Mouse (Mus musculus) lung, embryonic 16.5 days (tissue): Measurements from ENCODE around the gene Slc35g3. TPM values are rescaled to one million over a fixed set of nuclear protein-coding genes. Genes with fewer than 3 reads are reported as not detected.
A peak's percentile ranks its signal among the peaks of the same experiment; 100 is the strongest.

ENCODE experiments used
- ATAC-seq: fragments of 200-750 bp; cut with Nextera tagmentation; 2 replicates; pipeline ENCODE4 v1.8.0; 2017; ENCODE audit warnings: low read depth, mild to moderate bottlenecking, moderate library complexity
- H3K27ac ChIP-seq: fragments of 300-500 bp; sonication (generic); 2 replicates; pipeline ENCODE4 v1.5.1; 2014; ENCODE audit warnings: mild to moderate bottlenecking, control low read depth, low read length
- H3K27me3 ChIP-seq: fragments of 300-500 bp; sonication (generic); 2 replicates; pipeline ENCODE4 v1.6.1; 2014; ENCODE audit warnings: low read depth, low read length, mixed read lengths; ENCODE audit not compliant: control insufficient read depth, insufficient read depth
- H3K36me3 ChIP-seq: fragments of 300-500 bp; sonication (generic); 2 replicates; pipeline ENCODE4 v1.6.1; 2014; ENCODE audit warnings: low read length; ENCODE audit not compliant: control insufficient read depth, insufficient read depth
- H3K4me1 ChIP-seq: fragments of 300-500 bp; sonication (generic); replicated peaks from 2 replicates; pipeline ENCODE4 v1.6.1; 2014; ENCODE audit warnings: low read length, mixed read lengths; ENCODE audit not compliant: control insufficient read depth, insufficient read depth
- H3K4me2 ChIP-seq: fragments of 300-500 bp; sonication (generic); 2 replicates; pipeline ENCODE4 v1.6.1; 2014; ENCODE audit warnings: low read depth, low read length, control low read depth
- H3K4me3 ChIP-seq: fragments of 300-500 bp; sonication (generic); 2 replicates; pipeline ENCODE4 v1.5.1; 2014; ENCODE audit warnings: mild to moderate bottlenecking, low read length, control low read depth
- H3K9ac ChIP-seq: fragments of 300-500 bp; sonication (generic); 2 replicates; pipeline ENCODE4 v1.6.1; 2014; ENCODE audit warnings: low read length, control low read depth
- H3K9me3 ChIP-seq: fragments of 300-500 bp; sonication (generic); 2 replicates; pipeline ENCODE4 v1.6.1; 2016; ENCODE audit warnings: low read length; ENCODE audit not compliant: control insufficient read depth
- WGBS: fragments of 180-500 bp; shearing (Covaris S2); extraction: QIAGEN DNeasy Blood & Tissue Kit; methylation state at CpG from one replicate; pipeline ENCODE4 v1.1.7; 2014; 5-methylcytosine and 5-hydroxymethylcytosine counted together
- polyA plus RNA-seq: library from polyadenylated mRNA; unstranded; fragments of >200 nt; fragmentation: Nextera tagmentation; extraction: Ambion mirVana; gene quantifications from 2 replicates; pipeline ENCODE4 v1.2.1, GENCODE M21; 2015

The Slc35g3 gene
- polyA plus RNA-seq, result 0.36 and 0.64 TPM in 2 replicates

DNA sequence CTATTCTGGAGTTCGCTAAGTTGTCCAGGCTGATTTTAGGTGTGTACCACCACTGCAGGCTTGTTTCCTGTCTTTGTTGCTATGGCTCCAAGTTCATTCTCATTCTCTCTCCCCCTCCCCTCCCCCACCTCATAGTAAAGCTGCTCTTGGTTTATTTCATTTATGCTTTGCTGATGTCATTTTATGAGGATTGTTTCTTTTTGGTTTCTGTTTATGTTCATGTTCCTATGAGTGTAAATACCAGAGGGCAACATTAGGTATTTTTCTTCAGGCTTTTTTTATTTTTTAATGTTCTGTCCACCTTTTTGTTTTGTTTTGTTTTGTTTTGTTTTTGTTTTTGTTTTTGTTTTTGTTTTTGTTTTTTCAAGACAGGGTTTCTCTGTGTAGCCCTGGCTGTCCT is at the start of gene Slc35g3:
TSS of gene Slc35g3 (minus strand) at position 101 of the 400 bp plus-strand sequence.
- H3K4me2 ChIP-seq, result no peak within 1 kb of the TSS
- peaks cover 24% of the 10 kb centered on the region for H3K4me1 ChIP-seq
- H3K36me3 ChIP-seq, result no peaks in the 10 kb centered on the region
- 56% methylated on average over 1 of the region's 1 CpGs for WGBS
- no peaks in the 10 kb centered on the region for H3K27me3 ChIP-seq
- no peak within 1 kb of the TSS for H3K4me3 ChIP-seq
- H3K9ac ChIP-seq, result no peak within 1 kb of the TSS
- no peak for ATAC-seq
- no peaks in the 10 kb centered on the region for H3K9me3 ChIP-seq
- no peak within 1 kb of the TSS for H3K27ac ChIP-seq

DNA sequence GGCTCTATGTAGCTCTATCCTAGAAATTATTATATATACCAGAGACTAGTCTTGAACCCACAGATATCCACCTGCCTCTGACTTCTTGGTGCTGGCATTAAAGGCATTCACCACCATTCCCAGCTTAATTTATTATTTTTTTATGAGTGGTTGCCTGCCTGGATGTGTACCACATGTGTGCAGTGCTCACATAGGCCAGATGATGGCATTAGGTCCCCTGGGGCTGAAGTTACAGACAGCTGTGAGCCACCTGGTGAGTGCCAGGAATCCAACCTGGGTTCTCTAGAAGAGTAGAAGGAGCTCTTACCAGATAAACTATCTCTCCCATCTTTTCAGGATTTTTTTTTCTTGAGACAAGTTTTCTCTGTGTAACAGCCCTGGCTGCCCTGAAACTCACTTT is 48.5 kb upstream of the Slc35g3 start:
- no peak overlapping the region for H3K4me2 ChIP-seq
- H3K9me3 ChIP-seq, result peaks cover 3% of the 10 kb centered on the region; the same call in 1 of the 2 replicates
- peaks cover 4% of the 10 kb centered on the region; the same call in 1 of the 2 replicates for H3K27me3 ChIP-seq
- no peak overlapping the region for H3K27ac ChIP-seq
- H3K4me1 ChIP-seq, result no peaks in the 10 kb centered on the region
- H3K4me3 ChIP-seq, result no peak overlapping the region
- no peaks in the 10 kb centered on the region for H3K36me3 ChIP-seq
- no peak for ATAC-seq
- H3K9ac ChIP-seq, result no peak overlapping the region

DNA sequence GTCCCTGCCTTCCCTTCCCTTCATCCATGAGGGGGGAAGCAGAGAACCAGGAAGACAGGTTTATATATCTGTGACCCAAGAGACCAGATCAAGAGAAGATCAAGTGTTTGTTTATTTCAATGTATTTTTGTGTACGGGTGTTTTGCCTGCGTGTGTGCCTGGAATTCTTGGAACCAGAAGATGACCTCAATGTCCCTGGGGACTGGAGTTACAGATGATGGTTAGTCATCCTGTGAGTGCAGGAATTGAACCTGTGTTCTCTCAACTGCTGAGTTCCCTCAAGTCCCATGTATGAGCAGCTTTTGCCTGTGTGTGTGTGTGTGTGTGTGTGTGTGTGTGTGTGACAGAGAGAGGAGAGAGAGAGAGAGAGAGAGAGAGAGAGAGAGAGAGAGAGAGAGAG is 45.9 kb upstream of the Slc35g3 start:
- Histone ChIP-seq H3K9me3 (peaks cover 3% of the 10 kb centered on the region; the same call in 1 of the 2 replicates), H3K4me1 (peaks cover 21% of the 10 kb centered on the region), H3K27ac (no peak overlapping the region), H3K36me3 (no peaks in the 10 kb centered on the region), H3K9ac (no peak overlapping the region), H3K4me3 (no peak overlapping the region), H3K27me3 (peaks cover 19% of the 10 kb centered on the region), H3K4me2 (no peak overlapping the region)
- no peak for ATAC-seq
- WGBS, result 67% methylated on average over 2 of the region's 2 CpGs

DNA sequence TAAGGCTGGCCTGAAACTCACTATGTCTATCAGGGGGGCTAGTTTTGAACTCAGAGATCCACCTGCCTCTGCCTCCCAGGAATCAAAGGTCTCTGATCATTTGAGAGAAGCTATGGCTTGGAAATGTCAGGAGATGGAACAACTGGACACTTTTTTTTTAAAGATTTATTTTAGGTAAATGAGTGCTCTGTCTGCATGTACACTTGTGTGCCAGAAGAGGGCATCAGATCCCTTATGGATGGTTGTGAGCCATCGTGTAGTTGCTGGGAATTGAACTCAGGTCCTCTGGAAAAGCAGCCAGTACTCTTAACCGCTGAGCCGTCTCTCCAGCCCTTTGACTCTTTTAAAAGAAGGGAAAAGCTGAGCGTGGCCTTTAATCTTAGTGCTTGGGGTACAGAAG is 44.6 kb upstream of the Slc35g3 start:
- Histone ChIP-seq H3K9me3 (peaks cover 3% of the 10 kb centered on the region; the same call in 1 of the 2 replicates), H3K27ac (no peak overlapping the region), H3K27me3 (peaks cover 28% of the 10 kb centered on the region), H3K9ac (no peak overlapping the region), H3K4me3 (no peak overlapping the region), H3K36me3 (no peaks in the 10 kb centered on the region), H3K4me1 (peaks cover 28% of the 10 kb centered on the region), H3K4me2 (no peak overlapping the region)
- WGBS, result 71% methylated on average over 4 of the region's 4 CpGs
- no peak for ATAC-seq

DNA sequence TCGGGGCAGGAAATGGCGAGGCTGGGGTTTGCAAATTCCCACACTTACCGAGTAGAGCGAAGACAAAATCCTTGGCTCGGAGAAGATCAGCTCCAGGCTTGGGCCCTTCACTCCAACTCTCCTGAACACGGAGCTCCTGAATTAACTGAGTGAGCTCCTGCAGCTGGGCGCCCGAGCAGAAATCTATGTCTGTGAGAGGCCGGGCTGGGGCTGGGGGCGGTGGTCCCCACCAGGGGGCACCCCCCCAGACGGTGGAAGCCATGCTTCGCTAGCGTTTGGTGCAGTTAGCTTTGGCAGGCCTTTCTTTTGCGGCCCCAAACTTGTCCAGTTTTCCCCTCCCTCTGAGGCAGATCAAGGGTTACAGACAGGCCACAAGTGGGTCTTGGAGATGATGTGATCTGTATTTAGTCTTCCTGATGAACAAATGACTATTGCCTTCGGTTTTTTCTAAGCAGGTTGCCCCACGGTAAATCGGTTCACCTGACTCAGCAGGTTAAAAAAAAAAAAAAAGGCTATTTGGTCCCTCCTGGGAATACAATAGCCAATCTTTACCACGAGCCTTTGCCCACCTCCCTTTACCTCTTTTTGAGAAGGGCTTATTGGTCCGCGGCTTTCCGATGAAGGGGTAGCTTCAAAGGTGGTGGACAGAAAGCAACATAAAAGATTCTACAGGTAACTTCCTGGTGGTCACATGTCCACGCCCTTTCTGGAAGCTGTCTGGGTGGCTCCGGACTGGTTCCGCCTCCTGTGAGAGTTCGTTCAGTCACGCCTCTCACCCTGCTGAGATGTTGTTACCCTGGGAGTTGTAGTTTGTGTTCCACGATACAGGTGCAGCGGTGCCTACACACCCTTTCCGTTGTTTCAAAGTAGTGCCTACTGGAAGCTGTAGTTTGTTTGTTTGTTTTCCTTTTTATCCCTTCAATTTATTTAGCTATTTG is 43.5 kb upstream of the Slc35g3 start, which contains the start of gene Tmem102:
TSS of gene Tmem102 (minus strand) at position 653 of the 938 bp plus-strand sequence.
- Histone ChIP-seq H3K4me1 (peaks cover 39% of the 10 kb centered on the region), H3K4me3 (peak within 1 kb of the TSS; percentile 66), H3K4me2 (peak within 1 kb of the TSS; percentile 98), H3K27me3 (peaks cover 30% of the 10 kb centered on the region), H3K27ac (no peak within 1 kb of the TSS), H3K9me3 (peaks cover 3% of the 10 kb centered on the region; the same call in 1 of the 2 replicates), H3K9ac (peak within 1 kb of the TSS; percentile 75), H3K36me3 (no peaks in the 10 kb centered on the region)
- ATAC-seq, result no peak
- WGBS, result 10% methylated on average over 29 of the region's 29 CpGs

DNA sequence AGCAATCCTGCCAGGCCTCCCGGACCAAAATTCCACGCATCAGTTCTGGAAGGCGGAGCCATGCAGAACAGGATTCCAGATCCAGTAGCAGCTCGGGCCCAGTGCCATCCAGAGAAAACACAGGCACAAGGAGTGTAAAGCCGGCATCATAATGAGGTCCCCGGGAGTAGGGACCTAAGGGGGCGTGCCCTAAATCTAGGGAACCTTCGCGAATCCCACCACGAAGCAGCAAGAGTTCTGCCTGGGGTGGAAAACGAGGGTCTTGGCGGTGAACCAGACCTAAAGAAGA is 42.8 kb upstream of the Slc35g3 start:
- no peaks in the 10 kb centered on the region for H3K36me3 ChIP-seq
- no peak overlapping the region for H3K27ac ChIP-seq
- peak overlapping the region; percentile 98 for H3K4me2 ChIP-seq
- H3K4me1 ChIP-seq, result peaks cover 45% of the 10 kb centered on the region
- H3K4me3 ChIP-seq, result peak overlapping the region; percentile 66
- ATAC-seq, result no peak
- H3K9me3 ChIP-seq, result peaks cover 3% of the 10 kb centered on the region; the same call in 1 of the 2 replicates
- peak overlapping the region; percentile 75 for H3K9ac ChIP-seq
- peaks cover 31% of the 10 kb centered on the region for H3K27me3 ChIP-seq
- WGBS, result 8% methylated on average over 12 of the region's 12 CpGs

DNA sequence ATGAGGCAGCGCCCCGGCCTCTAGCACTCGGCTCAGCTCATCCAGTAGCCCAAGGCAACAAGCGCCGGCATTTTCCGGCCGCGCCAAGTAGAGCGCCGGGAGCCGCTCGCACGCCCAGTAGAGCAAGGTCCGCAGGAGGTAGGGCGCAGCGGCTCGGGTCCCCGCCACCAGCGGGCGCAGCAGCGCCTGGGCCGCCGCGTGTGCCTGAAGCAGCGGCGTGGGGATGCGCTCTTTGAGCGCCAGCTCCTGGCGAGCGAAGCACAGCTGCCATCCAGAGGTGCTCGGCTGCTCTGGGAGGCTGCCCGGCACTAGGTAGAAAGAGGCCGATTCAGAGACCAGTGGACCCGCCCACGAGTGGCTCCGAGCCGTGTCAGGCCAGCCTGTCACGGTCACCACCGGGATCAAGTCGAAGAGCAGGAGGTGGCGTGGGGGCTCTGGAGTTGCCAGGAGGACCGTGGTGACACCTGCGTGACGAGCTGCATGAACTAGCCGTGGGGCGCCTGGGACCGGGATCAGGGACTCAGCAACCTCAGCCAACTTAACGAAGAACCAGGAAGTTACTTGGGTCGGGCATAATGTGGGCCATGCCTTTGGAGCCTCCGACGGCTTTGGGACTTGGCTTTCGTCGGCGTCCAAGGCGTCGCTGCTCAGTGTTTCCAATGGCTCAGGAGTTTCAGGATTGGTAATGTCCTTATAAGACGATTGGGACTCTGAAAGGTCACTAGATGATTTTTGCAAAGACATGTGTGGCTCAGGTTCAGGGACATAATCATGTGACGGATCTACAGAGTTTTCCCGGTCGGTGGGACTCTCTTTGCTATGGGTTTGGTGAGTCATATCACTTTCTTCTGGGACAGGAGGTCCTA is 42.3 kb upstream of the Slc35g3 start:
- peak overlapping the region; percentile 66 for H3K4me3 ChIP-seq
- peaks cover 31% of the 10 kb centered on the region for H3K27me3 ChIP-seq
- 2% methylated on average over 60 of the region's 60 CpGs for WGBS
- H3K9ac ChIP-seq, result peak overlapping the region; percentile 75
- peak overlapping the region; percentile 31; the same call in 1 of the 2 replicates for H3K27ac ChIP-seq
- ATAC-seq, result peak; percentile 72
- H3K4me1 ChIP-seq, result peaks cover 49% of the 10 kb centered on the region
- peak overlapping the region; percentile 98 for H3K4me2 ChIP-seq
- H3K9me3 ChIP-seq, result peaks cover 3% of the 10 kb centered on the region; the same call in 1 of the 2 replicates
- no peaks in the 10 kb centered on the region for H3K36me3 ChIP-seq

DNA sequence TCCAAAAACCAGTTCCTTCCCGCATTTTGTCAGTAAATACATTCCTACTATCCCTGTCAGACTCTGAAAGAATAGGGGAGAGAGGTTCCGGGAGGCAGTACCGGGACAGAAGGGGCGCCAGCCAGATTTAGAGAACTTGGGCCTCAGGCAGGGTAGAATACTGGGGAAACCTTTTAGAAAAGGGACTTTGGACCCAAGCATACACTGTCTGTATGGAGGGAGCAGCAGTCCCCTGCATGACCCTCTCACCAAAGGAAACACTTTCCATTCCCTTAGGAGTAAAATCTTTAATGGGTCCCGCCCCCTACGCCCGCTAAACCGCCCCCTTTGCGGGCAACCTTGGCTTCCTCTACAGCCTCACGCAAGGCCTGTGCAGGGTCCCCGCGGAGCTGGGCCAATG is 41.6 kb upstream of the Slc35g3 start:
- Histone ChIP-seq H3K27ac (no peak overlapping the region), H3K4me3 (peak overlapping the region; percentile 66), H3K4me1 (peaks cover 49% of the 10 kb centered on the region), H3K9ac (peak overlapping the region; percentile 75), H3K36me3 (no peaks in the 10 kb centered on the region), H3K27me3 (peaks cover 31% of the 10 kb centered on the region), H3K9me3 (peaks cover 3% of the 10 kb centered on the region; the same call in 1 of the 2 replicates), H3K4me2 (peak overlapping the region; percentile 98)
- ATAC-seq, result peak; percentile 8; the same call in 1 of the 2 replicates
- WGBS, result 1% methylated on average over 12 of the region's 12 CpGs
